Mouse (Mus musculus) heart, postnatal 14 days (tissue): ENCODE results near the gene Olfr678. TPM values are rescaled to one million over a fixed set of nuclear protein-coding genes. Genes with fewer than 3 reads are reported as not detected.
"Not testable (repeated sequence)": the region's sequence is repeated elsewhere in the genome, so short reads cannot be mapped to it uniquely, and the experiment has no call there.

Experiments used
- DNase-seq, 2 experiments: peaks; one replicate each; pipeline ENCODE4 v3.0.0; 2021 to 2022
- intact Hi-C: fragments of 180-260 bp; cut with DNase I; formaldehyde crosslinking; loops from one replicate; pipeline ENCODE4 v1.15.1; 2025
- long read RNA-seq, 2 experiments: library from polyadenylated mRNA; stranded (forward); transcript quantifications; one replicate each; pipeline ENCODE4 v2.0.0; 2021
- total RNA-seq, 2 experiments: library from RNA; stranded (reverse); gene quantifications; 2 replicates each; pipeline ENCODE4 v1.2.3; 2021

The Olfr678 gene
- not detected for total RNA-seq
- long read RNA-seq, experiment 1 = 0 reads
- long read RNA-seq, experiment 2 = 0 reads

DNA sequence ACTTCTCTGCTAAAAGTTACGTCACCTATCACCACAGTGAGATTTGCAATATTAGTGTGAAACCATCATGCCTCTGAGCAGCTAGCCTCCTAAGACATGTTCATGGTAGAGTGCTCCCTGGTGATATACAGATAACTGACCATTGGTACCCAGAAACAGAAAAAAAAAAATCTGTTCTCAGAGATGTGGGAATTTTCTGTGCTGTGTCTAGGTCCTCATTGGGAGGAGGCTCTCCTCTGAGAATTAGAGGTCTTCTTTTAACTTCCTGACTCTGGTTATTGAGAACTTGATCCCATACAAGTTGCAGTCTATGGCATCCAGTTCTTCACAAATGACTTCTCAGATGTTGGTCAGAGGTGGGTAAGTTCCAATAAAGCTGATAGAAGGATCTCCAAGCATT, at the start of gene Olfr678:
Gene Olfr678, plus strand, starts transcription at position 301 of the 400 bp plus-strand sequence.
- intact Hi-C loops = no loop called here
- DNase-seq = no peak

DNA sequence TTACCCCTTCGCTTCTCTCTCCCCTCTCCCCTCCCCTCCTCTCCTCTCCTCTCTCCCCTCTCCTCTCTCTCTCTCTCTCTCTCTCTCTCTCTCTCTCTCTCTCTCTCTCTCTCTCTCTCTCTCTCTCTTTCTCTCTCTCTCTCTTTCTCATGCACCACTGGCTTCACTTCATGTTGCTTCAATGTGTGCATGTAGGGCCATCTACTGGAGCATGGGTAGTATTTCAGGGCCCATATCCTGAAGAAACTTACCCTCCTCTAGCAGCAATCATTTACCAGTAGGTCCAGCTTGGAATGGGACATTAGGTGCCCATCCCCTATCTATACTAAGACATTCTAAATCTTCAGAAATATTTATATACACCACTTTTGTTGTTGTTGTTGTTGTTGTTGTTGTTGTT, 41.7 kb upstream of the Olfr678 start:
- no peak for DNase-seq
- intact Hi-C loops = no loop called here

DNA sequence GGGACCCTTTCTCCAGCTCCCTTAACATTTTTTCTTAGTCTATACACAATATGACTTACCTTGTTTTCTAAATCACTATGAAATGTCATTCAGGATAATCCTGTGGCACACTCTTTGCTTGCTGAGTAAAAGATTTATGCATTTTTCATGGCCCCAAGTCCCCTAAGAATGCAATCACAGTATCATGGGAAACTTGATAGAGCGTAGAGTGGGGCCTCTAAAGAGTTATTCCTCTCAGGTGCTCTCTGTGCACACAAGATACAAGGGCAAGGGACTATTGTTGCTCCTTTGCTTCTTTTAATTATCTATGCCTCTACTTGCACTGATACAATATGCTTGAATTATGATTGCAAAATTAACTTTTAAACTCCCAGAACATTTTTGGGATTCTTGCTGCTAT, 35.9 kb upstream of the Olfr678 start, which contains the start of gene Olfr675:
Gene Olfr675, minus strand, starts transcription at position 101 of the 400 bp plus-strand sequence.
- no peak for DNase-seq
- intact Hi-C loops = no loop called here

DNA sequence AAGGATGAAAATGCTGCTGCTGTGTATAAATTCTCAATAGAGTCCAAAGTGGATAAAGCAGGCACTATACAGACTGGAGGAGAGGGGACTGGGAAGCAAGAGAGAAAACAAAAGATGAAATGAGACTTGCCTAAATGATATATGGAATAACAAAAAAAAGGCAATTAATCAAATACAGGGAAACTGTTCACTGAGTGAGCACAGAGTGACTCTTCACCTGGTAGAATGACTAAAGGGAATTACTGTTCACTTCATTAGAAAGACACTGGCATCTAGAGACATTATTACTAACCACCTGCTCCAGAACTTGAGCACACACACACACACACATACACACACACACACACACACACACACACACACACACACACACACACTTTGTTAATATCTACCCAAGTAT, 31.9 kb upstream of the Olfr678 start, which contains the start of gene Olfr676:
Gene Olfr676, plus strand, starts transcription at position 301 of the 400 bp plus-strand sequence.
- no peak for DNase-seq
- intact Hi-C loops = no loop called here

DNA sequence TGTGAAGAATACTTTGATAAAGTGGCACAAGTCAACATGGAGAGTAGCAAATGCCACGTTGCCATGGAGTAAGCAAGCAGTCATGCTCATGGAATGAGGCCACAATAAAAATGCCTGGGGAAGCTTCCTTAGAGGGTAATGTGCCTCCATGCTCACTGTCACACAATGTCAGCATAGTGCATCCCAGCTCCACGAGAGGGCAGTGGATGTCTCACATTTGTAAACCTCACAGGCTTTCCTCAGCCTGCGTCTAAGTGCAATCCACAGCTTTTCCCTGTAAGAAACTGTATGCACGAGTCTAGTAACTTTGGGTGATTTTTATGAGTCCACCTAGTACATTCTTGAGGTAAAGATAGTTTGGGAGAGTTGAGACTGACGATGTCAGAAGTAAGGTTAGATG, 30.4 kb upstream of the Olfr678 start:
- intact Hi-C loops, DNase-seq: not testable (repeated sequence)

DNA sequence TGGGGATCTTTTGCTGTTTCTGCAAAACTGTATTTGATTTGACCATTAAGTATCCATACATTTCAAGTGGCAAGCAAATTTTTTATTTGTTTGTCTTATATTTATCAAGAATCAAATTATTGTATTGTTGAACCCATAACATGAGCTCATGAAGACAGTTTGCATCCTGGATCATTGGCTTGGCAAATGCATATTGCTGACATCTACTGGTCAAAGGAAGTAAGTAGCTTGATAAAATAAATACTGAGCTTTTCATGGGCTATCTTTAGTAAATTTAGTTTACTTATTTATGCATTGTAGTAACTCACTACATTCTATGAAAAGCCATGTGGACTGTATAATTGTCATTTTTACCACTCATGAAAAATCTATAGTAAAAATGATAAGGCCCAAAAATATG, 5.3 kb upstream of the Olfr678 start:
- intact Hi-C loops = no loop called here
- DNase-seq = no peak

DNA sequence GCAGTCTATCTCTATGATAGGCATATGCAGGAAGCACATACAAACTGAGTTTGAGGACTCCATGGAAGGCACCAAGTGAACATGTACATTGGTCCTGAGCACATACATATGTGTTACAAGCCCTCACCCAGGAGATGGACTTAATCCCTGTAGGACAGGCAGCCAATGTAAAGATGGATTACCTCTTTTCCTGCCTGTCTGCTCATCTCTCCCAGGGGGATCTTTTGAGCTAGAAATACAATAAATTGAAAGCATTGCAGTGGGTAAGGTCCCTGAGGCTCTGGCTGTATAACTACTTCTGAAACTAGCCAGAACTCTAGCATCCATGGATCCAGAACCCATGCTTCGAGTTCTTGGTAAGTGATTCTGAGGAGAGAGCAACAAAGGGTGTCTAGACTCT, 16.6 kb downstream of the Olfr678 start, which contains the start of gene Olfr679:
Gene Olfr679, plus strand, starts transcription at position 301 of the 400 bp plus-strand sequence.
- DNase-seq = no peak
- intact Hi-C loops = no loop called here

DNA sequence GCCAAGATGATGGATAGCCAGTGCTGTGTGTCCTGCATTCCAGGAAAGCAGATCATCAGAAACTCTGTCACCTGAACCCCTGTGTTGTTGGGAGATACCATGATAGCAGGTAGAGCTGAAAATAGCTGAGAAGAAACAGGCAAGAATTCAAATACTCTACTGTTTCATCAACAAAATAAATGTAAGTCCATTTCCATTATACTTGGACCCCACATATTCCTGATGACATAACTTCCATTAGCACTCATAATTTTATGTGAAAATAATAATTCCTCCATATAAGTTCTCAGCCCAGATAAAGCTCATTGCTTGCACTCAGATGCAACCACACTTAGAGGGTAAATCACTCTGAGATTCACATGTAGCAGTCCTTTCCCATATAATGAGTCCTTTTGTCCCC, 28.4 kb downstream of the Olfr678 start, which contains the start of gene Olfr680-ps1:
Gene Olfr680-ps1, minus strand, starts transcription at position 101 of the 400 bp plus-strand sequence.
- intact Hi-C loops, DNase-seq: not testable (repeated sequence)

DNA sequence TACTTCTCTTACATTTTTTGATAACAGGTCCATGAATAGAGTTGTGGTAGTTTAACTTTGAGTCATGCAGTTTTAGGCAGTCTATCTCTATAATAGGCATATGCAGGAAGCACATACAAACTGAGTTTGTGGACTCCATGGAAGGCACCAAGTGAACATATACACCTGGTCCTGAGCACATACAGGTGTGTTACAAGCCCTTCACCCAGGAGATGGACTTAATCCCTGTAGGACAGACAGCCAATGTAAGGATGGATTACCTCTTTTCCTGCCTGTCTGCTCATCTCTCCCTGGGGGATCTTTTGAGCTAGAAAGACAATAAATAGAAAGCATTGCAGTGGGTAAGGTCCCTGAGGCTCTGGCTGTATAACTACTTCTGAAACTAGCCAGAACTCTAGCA, 52.3 kb downstream of the Olfr678 start, which contains the start of gene Olfr681:
Gene Olfr681, plus strand, starts transcription at position 301 of the 400 bp plus-strand sequence.
- intact Hi-C loops = no loop called here
- DNase-seq = no peak

Other genes starting within 250 kb of the Olfr678 start
- gene Usp17lb, start 221.9 kb upstream of the Olfr678 start, total RNA-seq = not detected
- not detected for gene Usp17la, start 207.5 kb upstream of the Olfr678 start, total RNA-seq
- gene Olfr665, start 186.4 kb upstream of the Olfr678 start, total RNA-seq = not detected
- gene Olfr666, start 168.5 kb upstream of the Olfr678 start, total RNA-seq = not detected
- not detected for gene Olfr667, start 143.0 kb upstream of the Olfr678 start, total RNA-seq
- gene Olfr668, start 136.4 kb upstream of the Olfr678 start, total RNA-seq = not detected
- not detected for gene Olfr669, start 130.2 kb upstream of the Olfr678 start, total RNA-seq
- not detected for gene Olfr670, start 101.9 kb upstream of the Olfr678 start, total RNA-seq
- not detected for gene Olfr671, start 85.3 kb upstream of the Olfr678 start, total RNA-seq
- not detected for gene Olfr672, start 62.4 kb upstream of the Olfr678 start, total RNA-seq
- gene Olfr675, start 36.0 kb upstream of the Olfr678 start, total RNA-seq = not detected
- not detected for gene Olfr676, start 31.8 kb upstream of the Olfr678 start, total RNA-seq
- not detected for gene Olfr677, start 13.1 kb upstream of the Olfr678 start, total RNA-seq
- not detected for gene Olfr679, start 16.7 kb downstream of the Olfr678 start, total RNA-seq
- not detected for gene Olfr680-ps1, start 28.3 kb downstream of the Olfr678 start, total RNA-seq
- not detected for gene Olfr681, start 52.4 kb downstream of the Olfr678 start, total RNA-seq
- gene Olfr683, start 82.5 kb downstream of the Olfr678 start, total RNA-seq = not detected
- gene Olfr684, start 99.2 kb downstream of the Olfr678 start, total RNA-seq = not detected
- not detected for gene Olfr685, start 121.5 kb downstream of the Olfr678 start, total RNA-seq
- not detected for gene Olfr686, start 143.0 kb downstream of the Olfr678 start, total RNA-seq
- not detected for gene Olfr688, start 223.6 kb downstream of the Olfr678 start, total RNA-seq
- not detected for gene Olfr689, start 246.7 kb downstream of the Olfr678 start, total RNA-seq